8 mouse cellular contexts compared by ENCODE assay signal in the genomic region with DNA sequence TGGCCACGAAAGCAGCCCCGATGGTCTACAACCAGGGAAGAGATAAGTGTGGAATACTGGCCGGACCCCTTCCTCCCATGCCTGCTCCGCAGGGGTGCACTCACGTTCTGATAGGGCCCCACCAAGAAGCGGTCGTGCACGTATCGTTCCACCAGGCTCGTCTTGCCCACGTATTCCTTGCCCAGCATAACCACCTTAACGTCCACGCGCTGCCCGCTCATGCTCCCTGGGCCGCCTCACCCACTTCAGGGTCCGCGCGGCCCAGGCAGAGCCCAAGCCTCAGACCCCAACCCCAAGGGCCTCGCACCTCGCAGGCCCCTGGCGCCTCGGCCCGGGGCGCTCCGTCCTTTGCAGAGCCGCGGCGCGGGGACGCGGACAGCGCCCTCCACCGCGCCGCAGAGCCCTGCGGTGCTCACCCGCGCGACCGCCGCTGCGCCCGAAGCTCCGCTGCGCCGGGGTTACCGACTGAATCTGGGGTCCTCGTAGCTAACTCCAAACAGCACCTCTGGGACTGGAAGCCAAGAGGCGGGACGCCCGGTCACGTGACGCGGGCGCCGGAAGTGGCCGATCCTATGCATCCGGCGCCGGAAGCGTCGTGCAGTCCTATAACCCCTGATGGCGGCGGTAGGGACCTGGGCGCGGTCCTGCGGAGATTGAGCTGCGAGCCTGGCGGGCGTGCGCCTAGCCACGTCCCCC. TPM values are rescaled to one million over a fixed set of nuclear protein-coding genes. Genes with fewer than 3 reads are reported as not detected.
DNase-seq lines count a peak whose midpoint lies in the region; ATAC-seq and TF ChIP-seq lines count a peak whose summit lies in the region.

A gene (minus strand): TSS at position 513 of the 696 bp plus-strand sequence.

- peaks cover 61% of the 10 kb centered on the region for H3K4me1 ChIP-seq in erythroblast, embryonic 14.5 days (ENCODE audit: control insufficient read depth)
- peaks cover 22% of the 10 kb centered on the region for H3K4me1 ChIP-seq in heart, embryonic 11.5 days (ENCODE audit: control insufficient read depth, insufficient read depth, low read length)
- H3K4me1 ChIP-seq in kidney, embryonic 16.5 days (ENCODE audit: insufficient read depth, low read length) = peaks cover 32% of the 10 kb centered on the region
- peaks cover 50% of the 10 kb centered on the region for H3K4me1 ChIP-seq in liver, embryonic 12.5 days

- H3K4me2 ChIP-seq in heart, embryonic 11.5 days = peak within 1 kb of the TSS; percentile 86
- peak within 1 kb of the TSS; percentile 80 for H3K4me2 ChIP-seq in kidney, embryonic 16.5 days (replicated peaks; ENCODE audit: low read depth, low read length)
- peak within 1 kb of the TSS; percentile 95 for H3K4me2 ChIP-seq in liver, embryonic 12.5 days

- peak within 1 kb of the TSS; percentile 68 for H3K27ac ChIP-seq in heart, embryonic 11.5 days (ENCODE audit: low read depth, low read length)
- H3K27ac ChIP-seq in kidney, embryonic 16.5 days (ENCODE audit: low read length) = peak within 1 kb of the TSS; percentile 86
- peak within 1 kb of the TSS; percentile 86 for H3K27ac ChIP-seq in liver, embryonic 12.5 days

- peaks cover 84% of the 10 kb centered on the region for H3K36me3 ChIP-seq in erythroblast, embryonic 14.5 days (ENCODE audit: control insufficient read depth)
- H3K36me3 ChIP-seq in heart, embryonic 11.5 days (ENCODE audit: control insufficient read depth, insufficient read depth, low read length) = peaks cover 26% of the 10 kb centered on the region
- H3K36me3 ChIP-seq in kidney, embryonic 16.5 days (ENCODE audit: insufficient read depth, low read length) = peaks cover 53% of the 10 kb centered on the region
- peaks cover 79% of the 10 kb centered on the region for H3K36me3 ChIP-seq in liver, embryonic 12.5 days
- peaks cover 6% of the 10 kb centered on the region for H3K36me3 ChIP-seq in splenic B cell, adult 2 months (ENCODE audit: control insufficient read depth, insufficient read depth, low read length, poor library complexity, severe bottlenecking)

- H3K27me3 ChIP-seq in erythroblast, embryonic 14.5 days (ENCODE audit: control insufficient read depth) = no peaks in the 10 kb centered on the region
- no peaks in the 10 kb centered on the region for H3K27me3 ChIP-seq in heart, embryonic 11.5 days (ENCODE audit: control insufficient read depth, insufficient read depth, low read length)
- no peaks in the 10 kb centered on the region for H3K27me3 ChIP-seq in kidney, embryonic 16.5 days (ENCODE audit: insufficient read depth, low read length)
- no peaks in the 10 kb centered on the region for H3K27me3 ChIP-seq in liver, embryonic 12.5 days (replicated peaks)
- no peaks in the 10 kb centered on the region for H3K27me3 ChIP-seq in splenic B cell, adult 2 months (ENCODE audit: control insufficient read depth, insufficient read depth, low read length, poor library complexity, severe bottlenecking)

- under 1% methylated on average over 73 of the region's 73 CpGs for WGBS in heart, embryonic 11.5 days (ENCODE audit: insufficient replicate concordance)
- WGBS in kidney, embryonic 16.5 days = under 1% methylated on average over 73 of the region's 73 CpGs
- WGBS in liver, embryonic 12.5 days (ENCODE audit: insufficient replicate concordance) = under 1% methylated on average over 73 of the region's 73 CpGs

- ATAC-seq in heart, embryonic 11.5 days (replicated peaks; ENCODE audit: insufficient number of reproducible peaks, low FRiP score, low TSS enrichment) = peak; percentile 81
- peak; percentile 88 for ATAC-seq in kidney, embryonic 16.5 days (ENCODE audit: low FRiP score, low TSS enrichment)
- ATAC-seq in liver, embryonic 12.5 days = peak; percentile 92

- peak; percentile 94 for DNase-seq in CD4-positive helper T cell, adult 2 months (ENCODE audit: low read depth, low spot score)
- DNase-seq in brain, embryonic 14.5 days (ENCODE audit: low read depth) = peak; percentile 95
- peak; percentile 91 for DNase-seq in naive thymus-derived CD4-positive, alpha-beta T cell, adult 2 months (ENCODE audit: low read depth)
- DNase-seq in splenic B cell, adult 2 months (ENCODE audit: low read depth, low spot score) = peak; percentile 88

- H3K4me3 ChIP-seq in erythroblast, embryonic 14.5 days (replicated peaks) = peak within 1 kb of the TSS; percentile 88
- H3K4me3 ChIP-seq in heart, embryonic 11.5 days (ENCODE audit: low read depth, low read length) = peak within 1 kb of the TSS; percentile 81
- peak within 1 kb of the TSS; percentile 85 for H3K4me3 ChIP-seq in kidney, embryonic 16.5 days (ENCODE audit: low read length)
- H3K4me3 ChIP-seq in liver, embryonic 12.5 days = peak within 1 kb of the TSS; percentile 83

- no peaks in the 10 kb centered on the region for H3K9me3 ChIP-seq in erythroblast, embryonic 14.5 days (ENCODE audit: control insufficient read depth, low read length)
- no peaks in the 10 kb centered on the region for H3K9me3 ChIP-seq in heart, embryonic 11.5 days (replicated peaks; ENCODE audit: control insufficient read depth, low read length)
- no peaks in the 10 kb centered on the region for H3K9me3 ChIP-seq in kidney, embryonic 16.5 days (ENCODE audit: low read length)
- H3K9me3 ChIP-seq in liver, embryonic 12.5 days (replicated peaks) = no peaks in the 10 kb centered on the region

- H3K9ac ChIP-seq in heart, embryonic 11.5 days (ENCODE audit: low read depth, low read length) = peak within 1 kb of the TSS; percentile 89
- peak within 1 kb of the TSS; percentile 89 for H3K9ac ChIP-seq in kidney, embryonic 16.5 days (replicated peaks; ENCODE audit: low read length)
- peak within 1 kb of the TSS; percentile 94 for H3K9ac ChIP-seq in liver, embryonic 12.5 days

- peak; percentile 60; the same call in 1 of the 2 replicates for TF ChIP-seq POLR2A in brain, embryonic 14.5 days (IDR thresholded peaks at IDR 0.05; ENCODE audit: borderline replicate concordance, extremely low read depth, insufficient read depth, insufficient read length, poor library complexity, severe bottlenecking)

- no peak for TF ChIP-seq CTCF in brain, embryonic 14.5 days (IDR thresholded peaks at IDR 0.05; ENCODE audit: borderline replicate concordance, extremely low read depth, insufficient read depth, insufficient read length)

RNA-seq across cellular contexts. Expression of the gene that starts here (rescaled TPM):
- 113 and 173 TPM in 2 replicates for polyA plus RNA-seq in brain, embryonic 14.5 days (2012; rRNA removed)
- polyA plus RNA-seq in erythroblast, embryonic 14.5 days (2012) = 11.5 and 12.0 TPM in 2 replicates
- 56.3 and 64.3 TPM in 2 replicates for polyA plus RNA-seq in heart, embryonic 11.5 days (2014; fragmentation: Nextera tagmentation; extraction: Ambion mirVana)
- polyA plus RNA-seq in kidney, embryonic 16.5 days (2015; fragmentation: Nextera tagmentation; extraction: Ambion mirVana) = 91.5 and 95.5 TPM in 2 replicates
- polyA plus RNA-seq in liver, embryonic 12.5 days (2016; fragmentation: Nextera tagmentation; extraction: Ambion mirVana) = 57.6 and 64.1 TPM in 2 replicates

Comparison
In these comparisons a context has a peak if more than half of its experiments do, and no peak if none do; other contexts are left out.
1. Peak in every context shown above with its lines: DNase-seq, ATAC-seq, H3K4me3 ChIP-seq and H3K27ac ChIP-seq.